Mouse (Mus musculus) brain, embryonic 14.5 days (tissue): Measurements from ENCODE around the gene Zp1.

Experiments
- CTCF ChIP-seq: fragments of 200-500 bp; IDR thresholded peaks from 2 replicates; pipeline ENCODE4 v1.5.1; 2012; ENCODE audit warnings: inconsistent platforms, mild to moderate bottlenecking, moderate library complexity, borderline replicate concordance; ENCODE audit not compliant: insufficient read depth, insufficient read length; ENCODE audit errors: extremely low read depth
- POLR2A ChIP-seq: fragments of 200-500 bp; IDR thresholded peaks from 2 replicates; pipeline ENCODE4 v1.6.1; 2012; ENCODE audit warnings: mild to moderate bottlenecking, inconsistent platforms, borderline replicate concordance; ENCODE audit not compliant: poor library complexity, insufficient read depth, insufficient read length, severe bottlenecking; ENCODE audit errors: extremely low read depth

- no peak for TF ChIP-seq CTCF
- TF ChIP-seq POLR2A, result no peak
Measured at GRCm38 (mm10) chr19:10930641-10931040, 10.2 kb upstream of the Zp1 start.
